Mouse (Mus musculus) MEL (cell line): ENCODE results near the gene Myl12a. TPM values are rescaled to one million over a fixed set of nuclear protein-coding genes. Genes with fewer than 3 reads are reported as not detected.
A peak's percentile ranks its signal among the peaks of the same experiment; 100 is the strongest.

ENCODE experiments used
- DNase-seq: peaks from one replicate; pipeline ENCODE4 v3.0.0; 2011; ENCODE audit warnings: low read depth, low spot score
- H3K27ac ChIP-seq: 2 replicates; pipeline ENCODE4 v1.5.1; 2012; ENCODE audit warnings: low read depth, mild to moderate bottlenecking, control low read depth, low read length, moderate library complexity; ENCODE audit not compliant: control insufficient read depth
- H3K27me3 ChIP-seq, 2 experiments: fragments of 150-350 bp in 1 of 2; sonication (generic) in 1 of 2; 2 replicates each; pipeline ENCODE4 v1.6.1; 2012; ENCODE audit warnings: low read length in 2 of 2, mild to moderate bottlenecking in 2 of 2, improper control_type of control experiment in 1 of 2, moderate library complexity in 1 of 2; ENCODE audit not compliant: insufficient read depth in 2 of 2, control insufficient read depth in 1 of 2
- H3K36me3 ChIP-seq, 2 experiments: 2 replicates each; pipeline ENCODE4 v1.6.1; 2012 to 2014; ENCODE audit warnings: low read length in 2 of 2, improper control_type of control experiment in 1 of 2, inconsistent platforms in 1 of 2, mild to moderate bottlenecking in 1 of 2; ENCODE audit not compliant: insufficient read depth in 2 of 2, control insufficient read depth in 1 of 2
- H3K4me1 ChIP-seq, 2 experiments: fragments of 150-350 bp in 1 of 2; sonication (generic) in 1 of 2; 2 replicates each; pipeline ENCODE4 v1.6.1; 2012; ENCODE audit warnings: low read length in 2 of 2, improper control_type of control experiment in 1 of 2, mild to moderate bottlenecking in 1 of 2; ENCODE audit not compliant: insufficient read depth in 2 of 2, control insufficient read depth in 1 of 2
- H3K4me3 ChIP-seq, 2 experiments: fragments of 150-350 bp in 1 of 2; sonication (generic) in 1 of 2; 2 replicates each; pipeline ENCODE4 v1.5.1; 2012; ENCODE audit warnings: low read depth in 2 of 2, low read length in 2 of 2, mild to moderate bottlenecking in 2 of 2, moderate library complexity in 2 of 2, control low read depth in 1 of 2, improper control_type of control experiment in 1 of 2; ENCODE audit not compliant: control insufficient read depth in 1 of 2, insufficient read depth in 1 of 2
- H3K79me2 ChIP-seq: 2 replicates; pipeline ENCODE4 v1.6.1; 2012; ENCODE audit warnings: mild to moderate bottlenecking, low read length, moderate library complexity; ENCODE audit not compliant: control insufficient read depth, poor library complexity, insufficient read depth
- H3K9ac ChIP-seq: 2 replicates; pipeline ENCODE4 v1.6.1; 2012; ENCODE audit warnings: low read depth, mild to moderate bottlenecking, control low read depth, low read length, moderate library complexity; ENCODE audit not compliant: control insufficient read depth, poor library complexity, severe bottlenecking
- H3K9me3 ChIP-seq: fragments of 150-350 bp; sonication (generic); replicated peaks from 2 replicates; pipeline ENCODE4 v1.6.1; 2012; ENCODE audit warnings: mild to moderate bottlenecking, low read length, improper control_type of control experiment, moderate library complexity; ENCODE audit not compliant: insufficient read depth
- CTCF ChIP-seq, 3 experiments: IDR thresholded peaks in 2 of 3; conservative IDR thresholded peaks in 1 of 3; 2 replicates each; pipeline ENCODE4 v1.5.1; 2011 to 2012; ENCODE audit warnings: low read length in 3 of 3, low read depth in 2 of 3, mild to moderate bottlenecking in 2 of 3, improper control_type of control experiment in 1 of 3, inconsistent platforms in 1 of 3, mixed read lengths in 1 of 3, moderate library complexity in 1 of 3; ENCODE audit not compliant: control insufficient read depth in 1 of 3, insufficient read depth in 1 of 3, poor library complexity in 1 of 3, severe bottlenecking in 1 of 3
- ELF1 ChIP-seq: IDR thresholded peaks from 2 replicates; pipeline ENCODE4 v1.6.1; 2014; ENCODE audit warnings: low read depth, mild to moderate bottlenecking, inconsistent platforms, low read length, improper control_type of control experiment, moderate library complexity
- EP300 ChIP-seq, 2 experiments: IDR thresholded peaks; 2 replicates each; pipeline ENCODE4 v1.6.1; 2011; ENCODE audit warnings: improper control_type of control experiment in 2 of 2, low read length in 2 of 2, low read depth in 1 of 2, mild to moderate bottlenecking in 1 of 2
- ETS1 ChIP-seq: IDR thresholded peaks from 2 replicates; pipeline ENCODE4 v1.6.1; 2012; ENCODE audit warnings: low read depth, mild to moderate bottlenecking, inconsistent platforms, low read length, improper control_type of control experiment, moderate library complexity
- GABPA ChIP-seq: IDR thresholded peaks from 2 replicates; pipeline ENCODE4 v1.6.1; 2012; ENCODE audit warnings: low read depth, mild to moderate bottlenecking, inconsistent platforms, low read length, improper control_type of control experiment, moderate library complexity
- JUND ChIP-seq: IDR thresholded peaks from 2 replicates; pipeline ENCODE4 v1.6.1; 2011; ENCODE audit warnings: low read depth, mild to moderate bottlenecking, improper control_type of control experiment, low read length
- MAX ChIP-seq: IDR thresholded peaks from 2 replicates; pipeline ENCODE4 v1.6.1; 2011; ENCODE audit warnings: low read length, improper control_type of control experiment
- MAZ ChIP-seq: IDR thresholded peaks from 2 replicates; pipeline ENCODE4 v1.6.1; 2012; ENCODE audit warnings: low read depth, mild to moderate bottlenecking, inconsistent platforms, low read length, improper control_type of control experiment
- NRF1 ChIP-seq: IDR thresholded peaks from 2 replicates; pipeline ENCODE4 v1.6.1; 2014; ENCODE audit warnings: low read depth, mild to moderate bottlenecking, inconsistent platforms, low read length, improper control_type of control experiment, moderate library complexity; ENCODE audit not compliant: poor library complexity, insufficient read depth, severe bottlenecking
- POLR2A ChIP-seq, 2 experiments: IDR thresholded peaks; 2 replicates each; pipeline ENCODE4 v1.6.1; 2011 to 2012; ENCODE audit warnings: low read length in 2 of 2, mild to moderate bottlenecking in 2 of 2, control low read depth in 1 of 2, improper control_type of control experiment in 1 of 2, low read depth in 1 of 2, moderate library complexity in 1 of 2; ENCODE audit not compliant: control insufficient read depth in 1 of 2, insufficient read depth in 1 of 2, poor library complexity in 1 of 2
- RCOR1 ChIP-seq: IDR thresholded peaks from 2 replicates; pipeline ENCODE4 v1.6.1; 2012; ENCODE audit warnings: low read depth, mild to moderate bottlenecking, inconsistent platforms, low read length, improper control_type of control experiment
- TAL1 ChIP-seq: IDR thresholded peaks from 2 replicates; pipeline ENCODE4 v1.6.1; 2012; ENCODE audit warnings: mild to moderate bottlenecking, inconsistent platforms, low read length, moderate library complexity, mixed read lengths
- UBTF ChIP-seq: IDR thresholded peaks from 2 replicates; pipeline ENCODE4 v1.6.1; 2012; ENCODE audit warnings: low read depth, mild to moderate bottlenecking, inconsistent platforms, low read length, improper control_type of control experiment, moderate library complexity, borderline replicate concordance; ENCODE audit not compliant: insufficient read depth
- USF2 ChIP-seq, 2 experiments: IDR thresholded peaks; 2 replicates each; pipeline ENCODE4 v1.6.1; 2011 to 2012; ENCODE audit warnings: improper control_type of control experiment in 2 of 2, low read length in 2 of 2, borderline replicate concordance in 1 of 2, inconsistent platforms in 1 of 2, low read depth in 1 of 2, mild to moderate bottlenecking in 1 of 2; ENCODE audit not compliant: insufficient read depth in 1 of 2
- ZKSCAN1 ChIP-seq: IDR thresholded peaks from 2 replicates; pipeline ENCODE4 v1.6.1; 2012; ENCODE audit warnings: low read depth, mild to moderate bottlenecking, inconsistent platforms, low read length, improper control_type of control experiment, moderate library complexity
- ZNF384 ChIP-seq: IDR thresholded peaks from 2 replicates; pipeline ENCODE4 v1.6.1; 2012; ENCODE audit warnings: low read depth, mild to moderate bottlenecking, inconsistent platforms, low read length, improper control_type of control experiment
- polyA plus RNA-seq, 2 experiments: library from polyadenylated mRNA; stranded (reverse) in 1 of 2; unstranded in 1 of 2; fragments of >175 nt in 1 of 2; fragments of >200 nt in 1 of 2; gene quantifications; 2 replicates each; pipeline versions ENCODE4 v1.2.1 to v1.2.4; 2012; ENCODE audit warnings: low replicate concordance in 2 of 2, low read depth in 1 of 2; ENCODE audit not compliant: insufficient read length in 2 of 2, insufficient read depth in 1 of 2, missing spikeins in 1 of 2
- total RNA-seq: library from RNA; depleted of rRNA; stranded (reverse); fragments of 300-350 nt; gene quantifications from 2 replicates; pipeline ENCODE4 v1.2.3, GENCODE M21; 2012; rRNA removed

Gene Myl12a
- total RNA-seq (112 and 113 TPM in 2 replicates), polyA plus RNA-seq (100 to 1,000 TPM in 1 of 2 experiments, not detected in 1; 130 TPM)

DNA sequence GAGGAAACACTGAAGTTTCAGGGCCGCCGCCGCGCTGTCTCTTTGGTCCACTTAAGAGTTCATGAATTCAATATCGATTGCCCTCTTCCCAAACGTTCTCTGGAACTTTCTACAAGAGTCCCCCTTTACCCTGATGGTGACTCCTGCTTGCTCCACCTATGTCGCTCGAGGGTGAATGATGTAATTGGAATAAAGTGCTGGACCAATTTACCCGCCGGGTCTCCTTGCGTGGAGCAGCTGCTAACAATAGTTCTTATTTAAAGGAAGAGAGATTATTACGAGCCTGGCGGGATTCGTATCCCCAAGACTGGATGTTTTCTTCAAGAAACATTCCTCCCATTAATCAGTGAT, at the start of gene Myl12a:
Gene Myl12a, minus strand, starts transcription at position 135 of the 351 bp plus-strand sequence.
- peaks cover 0 to 18% of the 10 kb centered on the region in 2 experiments; a peak in 2 of 4 replicates for H3K36me3 ChIP-seq
- TF ChIP-seq ZNF384 (peak; percentile 30; the same call in 1 of the 2 replicates), MAZ (0 out of 2 replicates have a peak, but pooled peaks have one; percentile 16), ETS1 (0 out of 2 replicates have a peak, but pooled peaks have one; percentile 3), MAX (peak; percentile 30; the same call in 1 of the 2 replicates), POLR2A (IDR thresholded peaks at IDR 0.05; ENCODE audit: control insufficient read depth in 1 of 2, insufficient read depth in 1 of 2, low read depth in 1 of 2, low read length in 2 of 2, poor library complexity in 1 of 2) (peak in 1 of 2 experiments; percentile 48; a peak in 1 of 4 replicates), UBTF (no peak), EP300 (IDR thresholded peaks at IDR 0.05; ENCODE audit: low read depth in 1 of 2, low read length in 2 of 2) (no peak)
- H3K27ac ChIP-seq: peak within 1 kb of the TSS; percentile 96
- H3K4me3 ChIP-seq: peak within 1 kb of the TSS; percentile 94 to 98
- H3K9me3 ChIP-seq: no peaks in the 10 kb centered on the region
- peaks cover 6 to 21% of the 10 kb centered on the region in 2 experiments; a peak in 3 of 4 replicates for H3K4me1 ChIP-seq
- peaks cover 43% of the 10 kb centered on the region for H3K79me2 ChIP-seq
- DNase-seq: no peak
- no peaks in the 10 kb centered on the region for H3K27me3 ChIP-seq
- peak within 1 kb of the TSS; percentile 99 for H3K9ac ChIP-seq

DNA sequence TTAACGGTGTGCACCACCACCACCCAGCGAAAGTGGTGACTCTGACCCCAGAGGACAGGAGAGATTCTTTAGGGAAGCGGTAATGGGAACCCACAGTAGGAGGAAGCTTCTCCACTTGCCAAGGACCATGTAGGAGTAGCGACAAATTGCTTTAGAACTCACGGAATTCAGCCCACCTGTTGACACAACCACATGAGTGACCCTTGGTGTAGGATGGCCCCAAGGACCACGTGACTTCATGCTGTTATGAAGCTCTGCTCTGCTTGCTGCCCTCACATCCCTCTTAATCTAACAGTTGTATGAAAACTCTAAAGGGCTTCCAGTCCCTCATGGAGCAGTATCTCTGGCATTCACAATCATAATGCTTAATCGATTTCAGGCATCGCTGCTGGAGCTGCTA, 46.6 kb upstream of the Myl12a start:
- Histone ChIP-seq H3K4me3 (no peak overlapping the region), H3K27ac (no peak overlapping the region), H3K36me3 (peaks cover 0 to 3% of the 10 kb centered on the region in 2 experiments; a peak in 1 of 4 replicates), H3K9ac (no peak overlapping the region), H3K4me1 (peaks cover 0 to 3% of the 10 kb centered on the region in 2 experiments; a peak in 2 of 4 replicates), H3K9me3 (no peaks in the 10 kb centered on the region), H3K79me2 (no peaks in the 10 kb centered on the region), H3K27me3 (no peaks in the 10 kb centered on the region)
- DNase-seq: no peak
- TF ChIP-seq ELF1 (no peak), USF2 (IDR thresholded peaks at IDR 0.05; ENCODE audit: borderline replicate concordance in 1 of 2, insufficient read depth in 1 of 2, low read depth in 1 of 2, low read length in 2 of 2) (no peak), CTCF (IDR thresholded peaks at IDR 0.05 in 2 of 3, conservative IDR thresholded peaks at IDR 0.05 in 1 of 3; ENCODE audit: control insufficient read depth in 1 of 3, insufficient read depth in 1 of 3, low read depth in 2 of 3, low read length in 3 of 3, poor library complexity in 1 of 3, severe bottlenecking in 1 of 3) (no peak), GABPA (no peak), MAZ (no peak), ZKSCAN1 (no peak), JUND (no peak), ETS1 (no peak), TAL1 (no peak), NRF1 (no peak), RCOR1 (no peak), MAX (no peak)
